Mouse (Mus musculus): ENCODE data around the gene Tcf7l1. TPM values are rescaled to one million over a fixed set of nuclear protein-coding genes. Genes with fewer than 3 reads are reported as not detected.

Gene Tcf7l1
- 1.0 TPM for polyA plus RNA-seq (2017; shearing (Covaris generic))

DNA sequence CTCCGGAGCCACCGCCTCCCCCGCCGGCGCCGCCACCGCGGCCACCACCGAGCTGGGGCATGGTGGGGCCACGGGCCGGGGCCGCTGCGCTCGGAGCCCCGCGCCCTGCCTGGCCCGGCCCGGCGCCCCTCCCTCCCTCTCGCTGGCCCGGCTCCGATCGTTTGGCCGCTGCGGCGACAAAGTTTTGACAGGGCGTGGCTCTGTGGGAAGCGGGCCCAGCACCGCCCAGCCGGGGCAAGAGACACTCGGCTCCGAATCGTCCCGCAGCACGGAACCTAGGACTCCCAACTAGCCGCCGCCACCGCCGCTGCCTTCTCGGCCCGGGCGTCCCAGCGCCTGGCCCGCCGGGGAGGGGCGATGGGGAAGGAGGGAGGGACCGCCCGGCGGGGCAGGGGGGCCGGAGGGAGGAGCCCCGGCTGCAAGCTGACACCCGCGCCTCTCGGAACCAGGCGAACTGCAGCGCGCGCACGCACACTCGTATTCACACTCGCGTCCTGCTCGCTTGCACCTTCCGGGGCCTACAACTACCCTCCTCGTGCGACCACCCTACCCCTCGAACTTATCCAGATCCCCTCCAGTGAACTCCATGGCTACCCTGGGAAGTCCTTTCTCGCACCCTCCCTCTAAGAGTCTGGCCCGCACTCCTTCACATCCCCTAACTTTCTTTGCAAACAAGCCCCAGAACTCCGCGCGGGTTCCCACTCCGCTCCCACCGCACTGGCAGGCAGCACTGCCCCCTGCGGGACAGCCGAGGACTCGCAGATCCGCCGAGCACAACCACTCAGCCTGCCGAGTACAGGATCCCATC is at the start of gene Tcf7l1:
Tcf7l1 (minus strand) TSS at position 363 of the 808 bp plus-strand sequence.

DNA sequence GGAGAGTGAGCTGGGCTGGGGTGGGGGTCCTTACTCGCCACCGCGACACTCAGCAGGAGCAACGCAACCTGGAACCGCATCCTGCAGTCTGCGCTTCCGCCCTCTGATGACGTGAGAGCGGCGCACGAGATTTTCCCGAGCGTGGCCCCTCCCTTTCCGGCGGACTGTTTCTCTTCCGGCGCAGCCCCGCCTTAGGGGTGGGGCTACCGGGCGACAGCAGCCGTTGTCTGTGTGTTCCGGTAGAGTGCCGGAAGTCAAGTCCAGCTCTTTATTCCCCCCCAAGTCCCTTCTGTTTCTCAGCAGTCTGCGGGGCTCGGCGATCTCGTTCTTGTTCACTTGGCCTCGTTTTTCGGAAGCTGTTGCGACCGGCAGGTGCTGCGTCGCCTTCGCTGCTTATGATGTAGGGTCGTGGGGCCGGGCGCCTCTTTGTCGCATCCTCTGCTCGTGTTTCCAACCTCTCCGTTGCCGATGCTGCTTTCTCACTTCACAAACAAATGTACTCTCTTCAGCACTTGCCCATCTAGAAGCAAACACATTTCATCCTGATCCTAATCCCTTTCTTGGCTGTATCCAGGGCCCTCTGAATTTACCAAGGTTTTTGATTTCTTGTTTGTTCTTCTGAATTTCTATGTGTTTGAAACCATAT is 172.3 kb downstream of the Tcf7l1 start, which contains the start of gene Tgoln1:
Tgoln1 (minus strand) TSS at position 358 of the 646 bp plus-strand sequence.

DNA sequence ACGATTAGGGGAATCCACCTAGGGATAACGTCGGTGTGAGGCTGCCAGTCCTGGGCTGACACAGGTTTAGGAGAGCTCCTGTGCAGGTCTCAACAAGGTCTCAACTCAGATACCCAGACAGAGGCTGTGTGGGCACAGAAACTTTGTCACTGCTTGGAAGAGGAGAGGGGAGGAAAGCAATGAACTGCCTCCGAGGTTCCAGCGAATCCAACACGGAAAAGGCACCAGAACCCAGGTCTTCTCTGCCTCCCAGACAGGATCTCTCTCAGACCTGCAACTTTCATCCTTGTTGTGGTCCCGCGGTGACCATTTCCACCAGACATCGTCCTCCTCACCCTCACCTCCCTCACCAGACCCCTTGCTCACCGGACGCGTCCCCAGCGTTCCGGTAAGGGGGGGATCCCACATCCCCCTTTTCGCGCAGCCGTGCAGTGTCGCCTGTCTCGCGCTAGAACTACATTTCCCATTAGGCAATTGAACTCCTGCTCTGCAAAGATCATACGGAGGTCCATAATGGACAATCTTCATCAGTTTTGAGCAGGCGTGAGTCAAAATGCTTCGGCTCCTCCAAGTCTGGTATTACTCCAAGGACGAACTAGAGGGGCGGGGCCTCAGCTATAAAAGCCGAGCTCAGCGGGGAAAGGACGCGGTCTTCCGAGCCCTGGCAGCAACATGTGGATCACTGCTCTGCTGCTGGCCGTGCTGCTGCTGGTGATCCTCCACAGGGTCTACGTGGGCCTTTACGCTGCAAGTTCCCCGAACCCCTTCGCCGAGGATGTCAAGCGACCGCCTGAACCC is 190.9 kb downstream of the Tcf7l1 start, which contains the start of the genes Elmod3 and Retsat:
Elmod3 (minus strand) TSS at position 458 of the 798 bp plus-strand sequence.
Retsat (plus strand) TSS at position 520 of the 798 bp plus-strand sequence.

Other genes with a start within 250 kb of the Tcf7l1 start
- gene Capg, start 244.9 kb downstream of the Tcf7l1 start, polyA plus RNA-seq (2017; shearing (Covaris generic)), result 621 TPM
- 25.9 TPM for gene Elmod3, start 190.8 kb downstream of the Tcf7l1 start, polyA plus RNA-seq (2017; shearing (Covaris generic))
- 5.3 TPM for gene Retsat, start 190.8 kb downstream of the Tcf7l1 start, polyA plus RNA-seq (2017; shearing (Covaris generic))
- gene Tgoln1, start 172.3 kb downstream of the Tcf7l1 start, polyA plus RNA-seq (2017; shearing (Covaris generic)), result 156 TPM
- 9.8 TPM for gene Kcmf1, start 110.7 kb upstream of the Tcf7l1 start, polyA plus RNA-seq (2017; shearing (Covaris generic))
- 3,935 TPM for gene Tmsb10, start 169.5 kb upstream of the Tcf7l1 start, polyA plus RNA-seq (2017; shearing (Covaris generic))

Data from inflammation-experienced regulatory T-cells, adult 16 weeks (primary cell).